Mouse (Mus musculus) left cerebral cortex, postnatal 10 days (tissue): ENCODE results near the gene Hcar1. TPM values are rescaled to one million over a fixed set of nuclear protein-coding genes. Genes with fewer than 3 reads are reported as not detected.

Source experiments
- DNase-seq, 2 experiments: peaks; one replicate each; pipeline ENCODE4 v3.0.0; 2021 to 2022; ENCODE audit warnings: low spot score in 2 of 2, mixed read lengths in 1 of 2; ENCODE audit errors: extremely low spot score in 1 of 2
- intact Hi-C: fragments of 180-260 bp; cut with DNase I; formaldehyde crosslinking; loops from one replicate; pipeline ENCODE4 v1.15.1; 2025
- total RNA-seq, 2 experiments: library from RNA; stranded (reverse); gene quantifications; 2 replicates each; pipeline ENCODE4 v1.2.3; 2021

Gene Hcar1
- 1 to 10 TPM in 1 of 2 experiments, under 1 TPM in 1; 0.88 to 1.0 TPM for total RNA-seq

DNA sequence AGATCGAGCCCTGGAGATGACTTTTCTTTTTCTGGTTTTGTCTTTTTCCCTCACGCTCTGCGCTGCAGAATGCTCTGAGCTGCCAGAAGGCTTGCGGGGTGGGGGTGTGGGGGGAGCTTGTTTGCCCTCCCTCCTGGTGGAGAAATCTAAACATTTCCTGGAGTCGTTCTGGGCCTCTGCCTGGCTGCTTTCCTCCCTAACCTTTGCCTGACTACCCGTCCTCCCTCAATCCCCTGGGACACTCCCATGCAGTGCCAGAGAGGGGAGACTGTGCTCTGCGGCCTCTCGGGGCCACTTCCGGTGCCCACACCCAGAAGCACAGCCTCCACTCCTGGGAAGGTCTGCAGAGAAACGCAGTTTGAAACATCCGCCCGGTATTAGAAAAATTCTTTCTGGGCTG is at the start of gene Hcar1:
Gene Hcar1 (minus strand): TSS at position 93 of the 400 bp plus-strand sequence.
- intact Hi-C loops, result no loop called here
- peak in 1 of 2 experiments; percentile 63 for DNase-seq

DNA sequence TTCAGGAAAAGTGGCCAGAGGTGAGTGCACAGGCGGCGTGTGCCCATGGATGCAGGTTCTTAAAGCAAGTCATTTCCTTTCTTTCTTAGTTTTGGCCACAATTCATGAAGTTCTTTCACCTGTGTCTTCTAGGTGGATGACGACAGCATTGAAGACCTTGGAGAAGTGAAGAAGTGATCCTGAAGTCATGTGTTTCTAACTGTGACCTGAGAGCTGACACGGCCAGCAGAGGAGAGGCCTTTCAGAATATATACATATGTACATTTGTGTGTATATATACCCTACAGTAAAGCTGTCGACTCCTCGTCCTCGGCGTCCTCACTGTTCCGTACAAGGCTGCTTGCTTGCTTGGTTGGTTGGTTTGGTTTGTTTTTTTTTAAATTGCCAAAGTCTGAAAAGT is 47.3 kb upstream of the Hcar1 start, which contains the start of gene Gm43518:
Gene Gm43518 (plus strand): TSS at position 301 of the 400 bp plus-strand sequence.
- intact Hi-C loops, result no loop called here
- no peak for DNase-seq

DNA sequence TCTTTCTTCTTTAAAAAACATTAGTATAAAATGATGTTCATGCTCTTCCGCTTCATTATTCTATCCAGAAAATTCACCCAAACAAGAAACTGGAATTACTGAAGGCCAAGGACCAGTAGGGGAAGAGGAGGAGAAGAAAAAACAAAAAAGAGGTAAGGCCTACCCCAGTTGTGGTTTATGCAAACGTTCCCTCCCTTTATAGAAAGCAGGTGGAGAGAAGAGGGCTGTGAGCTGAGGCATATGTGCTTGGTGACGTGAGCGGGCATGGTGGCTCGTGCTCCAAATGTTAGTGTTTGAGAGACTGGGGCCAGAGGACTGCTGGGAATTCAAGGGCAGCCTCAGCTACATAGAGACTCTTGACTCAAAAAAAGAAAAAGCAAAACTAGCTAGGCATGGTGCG is 42.3 kb upstream of the Hcar1 start:
- intact Hi-C loops, result no loop called here

DNA sequence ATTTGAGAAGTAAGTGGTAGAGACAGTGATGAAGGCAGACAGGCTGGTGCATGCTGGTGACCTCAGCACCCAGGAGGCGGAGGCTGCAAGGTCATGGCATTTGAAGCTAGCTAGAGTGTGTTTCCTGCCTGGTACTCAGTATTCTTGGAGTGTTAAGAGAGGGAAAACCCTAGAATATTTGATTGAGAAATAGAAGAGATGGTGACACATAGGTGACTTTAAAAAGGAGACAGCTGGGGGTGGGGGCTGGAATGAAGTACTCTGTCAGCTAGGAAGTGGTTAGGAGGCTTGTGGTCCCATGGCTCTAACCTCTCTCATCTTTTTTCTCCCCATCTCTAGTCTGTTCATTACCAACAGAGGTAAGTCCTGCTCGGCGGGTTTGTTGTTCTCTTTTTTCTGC is 35.0 kb upstream of the Hcar1 start:
- no peak for DNase-seq
- intact Hi-C loops, result no loop called here

More for the DNA sequence above, 42.3 kb upstream of the Hcar1 start:
- no peak for DNase-seq

DNA sequence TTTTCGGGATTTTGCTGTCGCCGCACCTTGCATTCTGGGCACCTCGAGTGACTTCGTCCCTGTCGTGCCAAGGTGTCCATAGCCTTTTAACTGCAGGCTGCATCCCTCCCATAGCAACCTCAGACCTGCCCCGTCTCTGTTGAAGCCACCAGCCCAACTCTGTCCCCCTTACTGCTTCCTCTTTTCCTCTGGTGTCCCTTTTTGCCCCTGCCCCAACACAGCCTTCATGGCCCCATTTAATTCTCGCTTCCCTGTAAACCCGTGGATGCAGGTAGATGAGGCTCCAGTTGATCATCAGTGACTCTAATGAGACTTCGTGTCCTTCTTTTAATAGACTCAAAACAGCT is 27.8 kb upstream of the Hcar1 start:
- DNase-seq, result no peak
- intact Hi-C loops, result loop anchor here (2.0 to 5.0 kb wide), 3 partner anchors 80 to 175 kb away; partner anchors contain the start of genes Kntc1 and Rsrc2

DNA sequence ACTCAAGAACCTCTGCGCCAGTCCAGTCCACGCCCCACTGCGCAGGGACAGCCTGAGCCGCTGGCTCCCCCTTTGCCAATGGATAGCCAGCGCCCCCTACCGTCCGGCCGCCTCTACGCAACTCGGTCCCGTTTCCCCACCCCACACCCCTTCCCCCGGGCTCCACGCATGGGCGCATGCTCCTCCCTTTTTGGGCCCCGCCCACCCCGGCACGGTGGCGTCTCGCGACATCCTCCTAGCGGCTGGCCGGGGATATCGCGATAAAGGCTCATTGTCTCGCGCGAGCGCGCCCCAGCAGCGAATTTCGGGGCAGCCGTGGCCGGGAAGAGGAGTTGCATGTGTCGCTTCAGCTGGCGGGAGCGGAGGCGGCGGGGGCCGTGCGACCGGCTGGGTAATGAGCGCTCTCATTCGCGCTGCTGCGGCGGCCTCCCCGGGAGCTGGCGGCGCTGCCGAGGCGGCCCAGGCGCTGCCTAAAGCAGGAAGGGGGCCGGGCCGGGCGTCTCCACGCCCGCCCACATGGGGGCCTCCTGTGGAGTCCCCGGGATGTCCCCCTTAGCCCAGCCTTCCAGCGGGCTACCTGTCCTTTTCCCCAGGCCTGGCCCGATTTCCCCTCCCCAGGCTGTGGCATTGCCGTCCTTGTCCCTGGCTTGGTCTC is 27.3 kb upstream of the Hcar1 start, which contains the start of gene Denr:
Gene Denr (plus strand): TSS at position 200 of the 655 bp plus-strand sequence.
- peak; percentile 97 to 99 for DNase-seq
- intact Hi-C loops, result loop anchor here (2.0 to 5.0 kb wide), 3 partner anchors 80 to 175 kb away; partner anchors contain the start of genes Kntc1 and Rsrc2

DNA sequence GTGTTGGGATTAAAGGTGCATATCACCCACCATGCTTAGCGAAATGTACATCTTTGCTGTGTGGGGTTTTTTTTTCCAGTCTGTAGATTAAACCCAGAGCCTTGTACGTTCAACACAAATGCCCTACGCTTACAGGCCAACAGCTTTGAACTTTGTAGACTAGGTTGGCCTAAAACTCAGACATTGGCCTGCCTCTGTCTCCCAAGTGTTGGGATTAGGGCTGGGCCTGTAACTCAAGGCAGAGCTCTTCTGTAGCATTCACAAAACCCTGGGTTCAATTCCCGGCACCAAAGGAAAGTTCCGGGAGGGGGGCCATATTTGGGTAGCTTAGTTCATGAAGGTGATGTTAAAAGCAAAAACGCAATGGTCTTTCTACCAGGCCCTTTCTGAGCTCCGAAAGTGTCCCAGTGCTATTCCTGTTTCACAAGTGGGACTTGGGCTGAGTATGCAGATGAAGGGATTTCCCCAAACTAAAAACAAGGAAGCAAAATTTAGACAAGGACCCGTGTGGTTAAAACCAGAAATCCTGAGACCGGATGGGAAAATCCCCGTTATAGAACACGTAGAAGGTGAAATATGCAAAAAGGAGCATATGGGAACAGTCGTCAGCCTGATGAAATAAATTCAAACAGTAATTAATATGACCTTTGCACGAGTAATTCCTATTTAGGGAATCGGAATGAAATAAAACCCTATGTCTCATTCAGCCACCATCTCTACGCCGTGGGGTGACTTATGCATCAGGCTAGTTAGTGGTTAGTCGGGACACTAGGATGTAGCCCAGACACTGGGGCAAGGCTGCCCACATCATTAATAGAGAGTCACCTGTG is 26.5 kb upstream of the Hcar1 start:
- DNase-seq, result no peak
- intact Hi-C loops, result loop anchor here (2.0 to 5.0 kb wide), 3 partner anchors 79 to 174 kb away; partner anchors contain the start of genes Kntc1 and Rsrc2

DNA sequence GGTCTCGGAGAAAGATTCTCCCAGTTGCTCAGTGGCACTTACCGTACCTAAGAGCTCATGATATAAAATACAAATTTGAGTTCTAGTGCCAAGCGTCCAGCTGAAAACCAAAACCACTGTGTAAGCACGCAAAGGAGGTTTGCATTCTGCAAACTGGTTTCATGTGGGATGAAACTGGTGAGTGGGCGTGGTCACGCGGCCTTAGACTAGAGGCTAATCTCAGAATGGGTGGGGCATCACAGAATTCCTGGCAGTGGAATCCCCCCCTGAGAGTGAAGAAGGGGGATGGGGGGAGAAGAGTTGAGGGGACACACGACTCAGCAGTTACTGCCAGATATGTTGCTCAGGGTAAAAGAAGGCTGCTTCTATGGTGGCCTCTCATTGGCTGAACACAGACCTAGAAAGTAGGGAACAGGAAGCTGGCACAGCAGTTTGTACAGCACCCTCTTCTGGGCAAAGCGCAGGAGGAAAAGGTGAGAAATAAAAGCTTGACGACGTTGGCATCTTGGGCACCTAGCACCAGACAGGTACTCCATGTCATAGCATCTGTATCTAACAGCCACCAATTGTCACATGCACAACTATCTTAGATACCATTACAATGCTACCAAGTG is 24.3 kb upstream of the Hcar1 start:
- intact Hi-C loops, result loop anchor here (5.0 kb wide), 1 partner anchor 277 kb away; no protein-coding TSS in a partner anchor

DNA sequence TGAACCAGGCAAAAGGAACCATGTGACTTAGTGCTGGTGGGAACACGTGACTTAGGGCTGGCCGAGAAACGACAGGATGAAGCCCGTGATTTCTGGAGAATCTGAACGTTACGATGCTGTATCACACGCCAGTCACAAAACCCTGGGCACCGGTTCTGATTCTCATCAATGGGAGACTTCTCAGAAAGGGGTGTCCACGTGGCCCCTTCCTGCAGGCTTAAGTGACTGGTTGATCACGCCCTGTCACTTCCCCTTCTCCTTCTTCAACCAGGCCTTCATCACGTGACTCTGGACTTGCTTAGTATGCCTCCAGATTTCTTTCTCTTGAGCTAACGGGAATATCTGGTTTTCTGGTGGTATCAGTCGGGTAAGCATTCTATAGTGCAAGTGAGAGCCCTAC is 17.5 kb upstream of the Hcar1 start:
- no peak for DNase-seq
- intact Hi-C loops, result no loop called here

More for the DNA sequence above, 24.3 kb upstream of the Hcar1 start:
- no peak for DNase-seq

DNA sequence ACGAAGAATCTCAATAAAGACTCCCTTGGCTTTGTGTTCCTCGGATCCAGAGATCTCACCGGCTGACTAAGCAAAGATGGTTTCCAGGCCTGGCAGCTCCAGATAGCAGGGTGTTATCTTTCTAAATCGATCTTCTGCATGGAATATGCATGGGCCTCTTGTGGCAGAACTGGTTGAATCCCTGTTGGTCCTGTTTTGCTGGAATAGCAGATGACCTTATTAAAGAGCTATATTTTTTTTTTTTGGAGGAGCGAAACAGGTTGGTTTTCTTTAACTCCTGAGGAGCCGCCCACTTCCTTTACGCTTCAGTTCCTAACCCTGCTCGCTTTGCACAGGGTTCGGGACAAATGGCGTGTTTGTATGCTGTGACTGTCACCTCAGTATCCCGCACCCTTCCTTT is 16.6 kb upstream of the Hcar1 start:
- intact Hi-C loops, result no loop called here
- DNase-seq, result no peak

DNA sequence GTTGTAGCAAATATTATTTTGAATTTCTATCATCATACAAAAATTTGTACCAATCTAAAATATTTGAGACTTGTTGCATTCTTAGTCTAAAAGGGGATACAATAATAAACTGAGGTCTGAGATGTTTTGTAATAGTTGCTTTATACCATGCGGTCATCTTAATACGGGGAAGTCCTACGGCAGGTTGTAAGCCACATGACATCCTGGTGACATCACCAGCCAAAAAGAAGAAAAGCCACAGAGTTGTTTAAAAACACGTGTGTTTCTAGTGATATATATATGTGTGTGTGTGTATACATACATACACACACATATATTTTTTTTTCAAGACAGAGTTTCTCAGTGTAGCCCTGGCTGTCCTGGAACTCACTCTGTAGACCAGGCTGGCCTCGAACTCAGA is 13.7 kb upstream of the Hcar1 start:
- no peak for DNase-seq
- intact Hi-C loops, result no loop called here

DNA sequence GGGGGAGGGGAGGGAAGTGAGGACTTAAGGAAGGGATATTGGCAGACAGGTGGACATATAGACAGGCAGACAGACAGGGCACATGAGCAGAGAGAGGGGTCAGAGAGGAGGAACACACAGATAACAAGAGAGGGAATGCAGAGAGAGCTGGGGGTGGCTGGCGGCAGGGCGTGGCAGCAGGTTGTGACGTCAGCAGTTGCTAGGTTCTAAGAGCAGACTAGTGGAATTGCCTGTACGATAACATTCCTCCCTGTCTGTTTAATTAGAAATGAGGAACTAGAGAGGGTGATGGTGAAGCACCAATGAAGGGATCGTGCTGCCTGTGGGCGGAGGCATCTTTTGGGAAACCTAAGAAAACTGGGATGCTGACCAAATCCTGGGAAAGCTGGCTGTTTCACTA is 11.8 kb upstream of the Hcar1 start:
- DNase-seq, result no peak
- intact Hi-C loops, result no loop called here

DNA sequence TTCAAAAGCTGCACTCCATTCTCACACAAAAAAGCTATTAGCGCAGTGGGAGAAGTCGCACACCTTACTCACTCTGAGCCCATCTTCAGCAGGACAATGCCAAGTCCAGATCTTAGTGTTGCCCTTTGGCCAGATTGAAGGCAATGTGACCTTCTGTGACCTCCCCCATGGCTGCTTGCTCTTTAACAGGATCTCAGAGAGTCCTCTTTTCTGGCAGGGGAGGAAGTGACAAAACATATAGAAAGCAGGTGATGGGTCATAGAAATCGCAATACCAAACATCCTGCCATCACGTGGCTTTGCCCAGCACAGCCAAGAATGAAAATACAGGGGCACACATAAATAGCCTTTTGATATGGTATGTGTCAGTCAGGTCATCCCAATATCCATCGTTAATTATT is 11.2 kb upstream of the Hcar1 start:
- intact Hi-C loops, result no loop called here
- DNase-seq, result no peak

DNA sequence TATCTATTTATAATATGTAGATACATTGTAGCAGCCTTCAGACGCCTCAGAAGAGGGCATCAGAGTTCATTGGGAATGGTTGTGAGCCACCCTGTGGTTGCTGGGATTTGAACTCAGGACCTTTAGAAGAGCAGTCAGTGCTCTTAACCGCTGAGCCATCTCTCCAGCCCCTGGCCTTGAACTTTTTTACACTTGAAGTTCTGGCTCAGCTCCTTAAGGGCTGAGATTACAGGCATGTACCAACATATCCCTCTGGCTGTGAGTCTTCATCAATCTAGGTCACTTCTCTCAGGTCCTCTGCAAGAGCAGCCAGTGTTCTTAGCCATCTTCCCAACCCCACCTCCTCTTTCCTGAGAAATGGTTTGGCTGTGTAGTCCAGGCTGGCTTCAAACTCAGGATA is 10.5 kb upstream of the Hcar1 start:
- intact Hi-C loops, result no loop called here
- DNase-seq, result no peak

DNA sequence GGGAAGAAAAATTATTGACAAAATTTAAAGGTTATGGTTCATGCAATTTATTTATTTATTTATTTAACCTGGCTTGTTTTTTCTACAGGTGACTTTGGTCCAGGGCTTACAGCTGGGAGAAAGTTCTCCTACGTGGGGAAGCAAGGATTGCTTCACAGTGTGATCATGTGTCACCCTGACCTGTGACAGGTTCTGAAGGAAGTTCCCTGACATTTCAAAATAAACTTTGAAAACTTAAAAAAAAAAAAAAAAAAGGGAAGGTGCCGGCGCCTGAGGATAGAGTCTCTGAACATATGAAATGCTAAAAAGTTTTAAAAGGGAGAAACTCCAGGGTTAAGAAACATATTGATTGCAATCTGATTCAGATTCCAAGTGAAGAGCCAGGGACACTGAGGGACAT is 6.5 kb upstream of the Hcar1 start:
- DNase-seq, result no peak
- intact Hi-C loops, result loop anchor here (5.0 kb wide), 1 partner anchor 44 kb away; no protein-coding TSS in a partner anchor

DNA sequence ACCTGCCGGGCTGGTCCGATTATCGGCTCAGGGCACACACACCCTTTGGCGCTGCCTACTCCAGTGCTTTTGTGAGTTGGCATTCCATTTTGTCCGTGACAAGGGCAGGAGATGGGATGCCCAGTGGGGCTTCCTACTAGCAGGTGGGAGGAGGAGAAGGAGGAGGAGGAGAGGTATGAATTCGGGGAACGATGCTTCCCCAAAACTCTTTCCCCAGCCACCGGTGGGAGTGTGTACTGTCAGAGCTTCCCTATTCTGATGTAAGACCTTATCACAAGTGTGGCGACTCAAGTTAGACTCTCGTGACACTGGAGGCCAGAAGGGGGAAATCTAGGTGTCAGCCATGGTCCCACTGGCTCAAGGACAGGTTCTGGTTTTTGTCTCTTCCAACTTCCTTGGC is 4.5 kb upstream of the Hcar1 start:
- DNase-seq, result no peak
- intact Hi-C loops, result no loop called here

DNA sequence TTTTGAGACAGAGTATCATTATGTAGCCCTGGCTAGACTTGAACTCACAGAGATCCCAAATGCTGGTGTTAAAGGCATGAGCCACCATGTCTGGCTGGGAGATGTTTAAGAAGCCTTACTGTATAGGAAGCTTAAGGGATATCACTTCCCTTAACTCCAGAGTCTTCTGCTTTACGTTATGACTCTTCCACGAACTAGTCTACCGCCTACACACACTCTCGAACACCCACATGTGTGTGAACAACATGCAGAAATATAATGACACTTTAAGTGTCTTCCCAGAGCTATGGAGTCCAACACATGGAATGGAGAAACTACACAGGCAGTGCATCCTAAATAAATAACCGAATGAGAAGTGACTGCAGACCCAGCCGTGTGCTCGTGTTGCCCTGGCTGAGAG is 4.1 kb upstream of the Hcar1 start:
- intact Hi-C loops, result no loop called here
- DNase-seq, result no peak

DNA sequence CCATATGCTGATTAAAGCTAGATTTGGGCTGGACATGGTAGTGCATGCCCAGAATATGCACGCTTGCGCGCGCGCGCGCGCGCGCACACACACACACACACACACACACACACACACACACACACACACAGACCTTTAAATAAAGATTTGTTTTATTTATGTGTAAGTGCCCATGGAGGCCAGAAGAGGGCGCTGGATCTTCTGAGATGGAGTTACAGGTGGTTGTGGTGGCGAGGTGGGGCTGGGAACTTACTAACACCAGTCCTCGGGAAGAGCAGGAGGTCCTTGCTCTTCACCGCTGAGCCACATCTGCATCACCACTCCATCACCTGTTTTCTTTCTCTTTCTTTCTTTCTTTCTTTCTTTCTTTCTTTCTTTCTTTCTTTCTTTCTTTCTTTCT is 958 bp upstream of the Hcar1 start:
- DNase-seq, result no peak
- intact Hi-C loops, result no loop called here

DNA sequence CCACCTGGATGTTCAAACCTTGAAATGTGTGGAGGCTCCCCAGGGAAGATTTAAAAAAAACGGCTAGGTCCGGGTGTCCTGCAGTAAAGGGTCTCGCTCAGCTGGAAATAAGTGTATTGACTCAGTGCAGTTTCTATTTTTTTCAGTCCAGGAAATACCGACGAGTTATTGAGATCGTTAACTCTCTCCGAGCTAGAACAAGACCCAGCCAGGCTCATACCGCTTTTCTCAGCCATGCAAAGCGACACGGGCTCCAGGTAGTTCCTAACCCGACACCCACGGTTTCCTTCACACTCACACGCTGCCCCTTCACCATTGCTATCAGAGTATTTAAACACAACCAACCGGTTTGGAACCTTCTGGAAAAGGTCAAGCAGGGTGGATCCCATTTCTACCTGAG is 1.8 kb downstream of the Hcar1 start:
- intact Hi-C loops, result no loop called here
- DNase-seq, result no peak
